ENCODE assay signal across 8 mouse cellular contexts in the genomic region with DNA sequence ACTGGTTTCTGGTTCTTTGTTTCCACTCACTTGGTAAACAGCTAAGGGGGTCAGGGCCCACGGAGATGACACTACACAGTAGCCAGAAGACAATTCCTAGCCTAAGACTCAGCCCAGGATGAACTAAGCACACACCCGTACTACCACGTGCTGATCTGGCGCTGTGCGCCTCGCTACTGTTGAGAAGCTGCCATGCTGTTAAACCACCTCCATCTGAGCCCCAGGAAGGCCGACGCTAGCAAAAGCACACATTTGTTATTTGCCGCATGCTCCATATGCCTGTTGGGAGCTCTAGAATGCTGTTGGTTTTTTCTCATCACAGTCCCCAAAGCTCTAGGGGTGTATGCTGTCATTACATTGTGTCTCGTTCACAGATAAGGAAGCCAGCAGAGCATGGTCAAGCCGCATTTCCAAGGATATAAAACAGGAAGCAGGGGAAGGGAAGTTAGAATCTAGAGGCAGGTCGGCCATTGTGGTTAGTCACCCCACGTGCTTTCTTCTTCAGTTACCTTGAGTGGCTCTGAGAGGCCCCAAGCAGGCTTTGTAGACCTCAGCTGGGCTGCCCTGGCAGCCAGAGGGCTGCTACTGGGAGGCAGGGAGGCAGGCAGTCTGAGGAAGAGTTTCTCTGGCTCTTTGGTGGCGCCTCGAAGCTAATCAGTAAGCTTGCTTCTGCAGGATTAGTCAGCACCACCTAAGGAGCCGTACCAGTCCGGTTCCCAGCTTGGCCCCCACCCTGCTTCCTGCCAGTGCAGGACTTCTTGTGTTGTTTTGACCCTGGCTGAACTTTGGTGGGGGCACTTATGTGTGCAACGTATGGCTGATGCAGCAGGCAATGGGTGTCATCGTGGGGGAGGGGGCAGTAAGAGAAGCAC. TPM values are rescaled to one million over a fixed set of nuclear protein-coding genes. Genes with fewer than 3 reads are reported as not detected.
A peak's percentile ranks its signal among the peaks of the same experiment; 100 is the strongest.
DNase-seq lines count a peak whose midpoint lies in the region; ATAC-seq lines count a peak whose summit lies in the region.

No protein-coding gene starts in this region.

- ATAC-seq in heart, embryonic 11.5 days (replicated peaks; ENCODE audit: insufficient number of reproducible peaks, low FRiP score, low TSS enrichment) = no peak

- H3K9me3 ChIP-seq in heart, embryonic 11.5 days (replicated peaks; ENCODE audit: control insufficient read depth, low read length) = no peaks in the 10 kb centered on the region

- DNase-seq in heart, adult 9 months (ENCODE audit: low spot score in 2 of 2) = no peak
- DNase-seq in right cerebral cortex, postnatal 25 days = peak; percentile 57
- no peak for DNase-seq in right cerebral cortex, postnatal 4 days
- peak; percentile 59 to 80 for DNase-seq in layer of hippocampus, postnatal 14 days (ENCODE audit: low spot score in 2 of 2)
- peak; percentile 71 for DNase-seq in thymus, postnatal 0 days (ENCODE audit: low spot score)
- DNase-seq in urinary bladder, postnatal 4 days (ENCODE audit: low spot score in 2 of 2) = no peak
- DNase-seq in spleen, postnatal 36 days (ENCODE audit: low spot score in 2 of 2) = no peak

- peak overlapping the region; percentile 28; the same call in 1 of the 2 replicates for H3K9ac ChIP-seq in heart, embryonic 11.5 days (ENCODE audit: low read depth, low read length)

- H3K4me3 ChIP-seq in heart, embryonic 11.5 days (ENCODE audit: low read depth, low read length) = no peak overlapping the region

- H3K36me3 ChIP-seq in heart, embryonic 11.5 days (ENCODE audit: control insufficient read depth, insufficient read depth, low read length) = no peaks in the 10 kb centered on the region

- WGBS in heart, embryonic 11.5 days (ENCODE audit: insufficient replicate concordance) = 60% methylated on average over 19 of the region's 19 CpGs

- no peaks in the 10 kb centered on the region for H3K27me3 ChIP-seq in heart, embryonic 11.5 days (ENCODE audit: control insufficient read depth, insufficient read depth, low read length)

- 0 out of 2 replicates have a peak overlapping the region, but pooled peaks have one; percentile 35 for H3K27ac ChIP-seq in heart, embryonic 11.5 days (ENCODE audit: low read depth, low read length)

- peaks cover 22% of the 10 kb centered on the region for H3K4me1 ChIP-seq in heart, embryonic 11.5 days (ENCODE audit: control insufficient read depth, insufficient read depth, low read length)

- no peak overlapping the region for H3K4me2 ChIP-seq in heart, embryonic 11.5 days

RNA-seq across cellular contexts. Expression of gene Slc43a2, which starts 9.5 kb away (rescaled TPM):
- 2.7 and 4.2 TPM in 2 replicates for polyA plus RNA-seq in heart, embryonic 11.5 days (2014; fragmentation: Nextera tagmentation; extraction: Ambion mirVana)
- total RNA-seq in layer of hippocampus, postnatal 14 days (2021) = 10 to 100 TPM; 40.5 to 44.7 TPM
- polyA plus RNA-seq in thymus, postnatal 0 days (2015; fragmentation: Nextera tagmentation; extraction: Ambion mirVana) = 33.2 and 33.6 TPM in 2 replicates

RNA-seq across cellular contexts. Expression of gene Scarf1, which starts 27.6 kb away (rescaled TPM):
- polyA plus RNA-seq in heart, embryonic 11.5 days (2014; fragmentation: Nextera tagmentation; extraction: Ambion mirVana) = 7.6 and 8.7 TPM in 2 replicates
- total RNA-seq in layer of hippocampus, postnatal 14 days (2021) = 1 to 10 TPM; 2.9 to 3.3 TPM
- polyA plus RNA-seq in thymus, postnatal 0 days (2015; fragmentation: Nextera tagmentation; extraction: Ambion mirVana) = 2.4 and 2.7 TPM in 2 replicates

RNA-seq across cellular contexts. Expression of gene Rilp, which starts 31.1 kb away (rescaled TPM):
- 0.94 and 2.0 TPM in 2 replicates for polyA plus RNA-seq in heart, embryonic 11.5 days (2014; fragmentation: Nextera tagmentation; extraction: Ambion mirVana)
- 1 to 10 TPM; 3.7 to 5.0 TPM for total RNA-seq in layer of hippocampus, postnatal 14 days (2021)
- 0.90 and 1.1 TPM in 2 replicates for polyA plus RNA-seq in thymus, postnatal 0 days (2015; fragmentation: Nextera tagmentation; extraction: Ambion mirVana)

RNA-seq across cellular contexts. Expression of gene Pitpna, which starts 47.0 kb away (rescaled TPM):
- polyA plus RNA-seq in heart, embryonic 11.5 days (2014; fragmentation: Nextera tagmentation; extraction: Ambion mirVana) = 57.1 and 59.7 TPM in 2 replicates
- 100 to 1,000 TPM; 312 to 321 TPM for total RNA-seq in layer of hippocampus, postnatal 14 days (2021)
- polyA plus RNA-seq in thymus, postnatal 0 days (2015; fragmentation: Nextera tagmentation; extraction: Ambion mirVana) = 103 and 112 TPM in 2 replicates

RNA-seq across cellular contexts. Expression of gene Prpf8, which starts 54.3 kb away (rescaled TPM):
- 56.1 and 62.1 TPM in 2 replicates for polyA plus RNA-seq in heart, embryonic 11.5 days (2014; fragmentation: Nextera tagmentation; extraction: Ambion mirVana)
- total RNA-seq in layer of hippocampus, postnatal 14 days (2021) = 100 to 1,000 TPM; 111 to 113 TPM
- polyA plus RNA-seq in thymus, postnatal 0 days (2015; fragmentation: Nextera tagmentation; extraction: Ambion mirVana) = 39.2 and 40.0 TPM in 2 replicates

Comparison
In these comparisons a context has a peak if more than half of its experiments do, and no peak if none do; other contexts are left out.
1. DNase-seq: peak in right cerebral cortex, postnatal 25 days (single experiment), layer of hippocampus, postnatal 14 days (2 of 2) and thymus, postnatal 0 days (single experiment); none in heart, adult 9 months (0 of 2), right cerebral cortex, postnatal 4 days (single experiment), urinary bladder, postnatal 4 days (0 of 2) and spleen, postnatal 36 days (0 of 2).